Mouse (Mus musculus) natural killer cell, adult 2 months (primary cell): ENCODE results near the gene Il18rap.

Source experiments
- DNase-seq, 2 experiments: peaks; one replicate each; pipeline ENCODE4 v3.0.0; 2022; ENCODE audit warnings: low spot score in 2 of 2

Il18rap gene

GRCm38 (mm10) chr1:40514851-40515585, at the start of gene Il18rap:
Gene Il18rap, plus strand, starts transcription at chr1:40515362.
- DNase-seq = peak; percentile 53 to 79

GRCm38 (mm10) chr1:40465477-40466430, 49.4 kb upstream of the Il18rap start, which contains the start of gene Il18r1:
Gene Il18r1, plus strand, starts transcription at chr1:40465552.
- DNase-seq = peak; percentile 58 to 67

- peak in 1 of 2 experiments; percentile 13 for DNase-seq
Observed at GRCm38 (mm10) chr1:40467306-40467705, 47.9 kb upstream of the Il18rap start.

GRCm38 (mm10) chr1:40468805-40469204, 46.4 kb upstream of the Il18rap start:
- DNase-seq = no peak

- DNase-seq = peak; percentile 55 to 77
Observed at GRCm38 (mm10) chr1:40469900-40470299, 45.3 kb upstream of the Il18rap start.

GRCm38 (mm10) chr1:40472401-40472800, 42.8 kb upstream of the Il18rap start:
- no peak for DNase-seq

GRCm38 (mm10) chr1:40473640-40474039, 41.5 kb upstream of the Il18rap start:
- peak; percentile 45 to 66 for DNase-seq

GRCm38 (mm10) chr1:40474336-40474735, 40.8 kb upstream of the Il18rap start:
- DNase-seq = no peak

- DNase-seq = peak; percentile 46 to 76
Observed at GRCm38 (mm10) chr1:40475697-40476096, 39.5 kb upstream of the Il18rap start.

GRCm38 (mm10) chr1:40476756-40477155, 38.4 kb upstream of the Il18rap start:
- peak in 1 of 2 experiments; percentile 22 for DNase-seq

GRCm38 (mm10) chr1:40479505-40479923, 35.6 kb upstream of the Il18rap start:
- peak; percentile 76 to 83 for DNase-seq

GRCm38 (mm10) chr1:40494594-40494993, 20.6 kb upstream of the Il18rap start:
- no peak for DNase-seq

GRCm38 (mm10) chr1:40499708-40500107, 15.5 kb upstream of the Il18rap start:
- DNase-seq = no peak

- peak; percentile 15 to 54 for DNase-seq
Observed at GRCm38 (mm10) chr1:40501126-40501525, 14.0 kb upstream of the Il18rap start.

- peak; percentile 49 to 74 for DNase-seq
Observed at GRCm38 (mm10) chr1:40501546-40502398, 13.4 kb upstream of the Il18rap start.

- peak; percentile 21 to 58 for DNase-seq
Observed at GRCm38 (mm10) chr1:40504548-40504947, 10.6 kb upstream of the Il18rap start.

- DNase-seq = peak; percentile 19 to 63
Observed at GRCm38 (mm10) chr1:40516364-40516763, 1.2 kb downstream of the Il18rap start.

GRCm38 (mm10) chr1:40522918-40523317, 7.8 kb downstream of the Il18rap start:
- DNase-seq = no peak

GRCm38 (mm10) chr1:40523971-40524722, 9.0 kb downstream of the Il18rap start:
- peak; percentile 28 to 62 for DNase-seq

GRCm38 (mm10) chr1:40529287-40529686, 14.1 kb downstream of the Il18rap start:
- no peak for DNase-seq

GRCm38 (mm10) chr1:40537577-40537976, 22.4 kb downstream of the Il18rap start:
- DNase-seq = no peak
